Mouse (Mus musculus): ENCODE measurements at regions not wholly inside any gene's neighbourhood (a gene's known extent, or its start where the extent isn't known, plus 50 kb on each side); places are given as distances from the start of the nearest gene placed in this dataset.
A peak's percentile ranks its signal among the peaks of the same experiment; 100 is the strongest.
"Not testable (repeated sequence)": the region's sequence is repeated elsewhere in the genome, so short reads cannot be mapped to it uniquely, and the experiment has no call there.

GRCm38 (mm10) chr2:55182416-55182815 is 253.4 kb upstream of the Kcnj3 start:
- no peak for DNase-seq

GRCm38 (mm10) chr2:55206891-55207290 is 228.9 kb upstream of the Kcnj3 start:
- DNase-seq, result no peak

- DNase-seq, result no peak
Measured at GRCm38 (mm10) chr2:55208620-55209019, 227.2 kb upstream of the Kcnj3 start.

- no peak for DNase-seq
Measured at GRCm38 (mm10) chr2:55209848-55210390, 225.9 kb upstream of the Kcnj3 start.

GRCm38 (mm10) chr2:55211281-55211680 is 224.5 kb upstream of the Kcnj3 start:
- DNase-seq, result no peak

- no peak for DNase-seq
Measured at GRCm38 (mm10) chr2:55222046-55222445, 213.7 kb upstream of the Kcnj3 start.

- DNase-seq, result not testable (repeated sequence)
Measured at GRCm38 (mm10) chr2:55222741-55223140, 213.0 kb upstream of the Kcnj3 start.

- DNase-seq, result no peak
Measured at GRCm38 (mm10) chr2:55228131-55228797, 207.5 kb upstream of the Kcnj3 start.

- DNase-seq, result no peak
Measured at GRCm38 (mm10) chr2:55231841-55232240, 203.9 kb upstream of the Kcnj3 start.

GRCm38 (mm10) chr2:55253134-55253533 is 182.6 kb upstream of the Kcnj3 start:
- DNase-seq, result no peak

- no peak for DNase-seq
Measured at GRCm38 (mm10) chr2:55262721-55263278, 173.0 kb upstream of the Kcnj3 start.

- no peak for DNase-seq
Measured at GRCm38 (mm10) chr2:55263847-55264449, 171.8 kb upstream of the Kcnj3 start.

GRCm38 (mm10) chr2:55306387-55306786 is 129.4 kb upstream of the Kcnj3 start:
- DNase-seq, result peak; percentile 9

- DNase-seq, result no peak
Measured at GRCm38 (mm10) chr2:55315627-55316026, 120.1 kb upstream of the Kcnj3 start.

GRCm38 (mm10) chr2:55354061-55354460 is 81.7 kb upstream of the Kcnj3 start:
- not testable (repeated sequence) for DNase-seq

Measured in gastrocnemius, postnatal 10 days (tissue).